Mouse (Mus musculus): Measurements from ENCODE around the gene Dbi.

Dbi gene

DNA sequence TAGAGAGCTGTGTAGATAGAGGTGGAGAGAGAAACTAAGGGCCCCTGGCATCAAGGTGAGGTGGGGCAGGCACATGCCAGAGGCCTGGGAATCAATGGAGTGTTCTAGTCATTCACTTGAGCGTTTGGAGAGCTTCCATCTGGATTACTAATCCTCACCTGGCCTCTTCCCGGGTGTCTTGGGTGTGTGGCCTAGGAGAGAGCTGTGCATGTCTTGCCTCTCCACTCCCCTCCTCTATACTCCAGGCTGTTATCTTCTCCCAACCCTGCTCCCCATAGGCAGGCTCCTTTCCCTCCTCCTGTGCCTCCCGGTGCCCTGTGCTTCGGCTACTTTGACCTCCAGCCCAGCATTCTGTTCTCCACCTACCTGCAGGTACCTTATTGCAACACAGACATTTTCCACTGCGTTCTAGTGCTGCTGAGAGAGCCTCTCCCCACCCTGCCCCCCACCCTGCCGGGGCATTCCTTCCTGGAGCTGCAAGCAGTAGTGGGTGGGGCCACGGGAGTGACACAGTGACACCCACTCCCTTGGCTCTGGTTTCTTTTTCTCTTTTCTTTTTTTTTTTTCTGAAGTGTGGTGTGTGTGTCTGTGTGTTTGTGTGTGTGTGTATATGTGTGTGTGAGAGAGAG lies 37.8 kb downstream of the Dbi start:
- DNase-seq = no peak

DNA sequence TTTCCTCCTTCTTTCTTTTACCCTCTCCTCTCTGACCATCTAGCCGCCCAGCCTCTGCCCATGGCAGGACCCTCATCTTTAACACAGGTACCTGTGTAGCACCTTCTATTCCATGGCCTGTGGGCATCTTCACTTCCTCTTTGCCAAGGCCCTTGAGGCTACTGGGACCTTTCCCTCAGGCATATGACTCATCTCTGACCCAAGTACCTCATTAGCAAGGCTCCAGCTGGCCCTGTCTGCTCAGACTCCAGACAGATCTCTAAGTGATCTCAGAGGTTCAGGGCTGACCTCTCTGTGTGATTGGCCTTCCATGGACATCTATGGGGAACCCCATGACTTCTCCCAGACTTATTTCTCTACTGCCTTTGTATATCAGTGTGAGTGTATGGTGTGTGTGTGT lies 40.2 kb downstream of the Dbi start:
- no peak for DNase-seq

DNA sequence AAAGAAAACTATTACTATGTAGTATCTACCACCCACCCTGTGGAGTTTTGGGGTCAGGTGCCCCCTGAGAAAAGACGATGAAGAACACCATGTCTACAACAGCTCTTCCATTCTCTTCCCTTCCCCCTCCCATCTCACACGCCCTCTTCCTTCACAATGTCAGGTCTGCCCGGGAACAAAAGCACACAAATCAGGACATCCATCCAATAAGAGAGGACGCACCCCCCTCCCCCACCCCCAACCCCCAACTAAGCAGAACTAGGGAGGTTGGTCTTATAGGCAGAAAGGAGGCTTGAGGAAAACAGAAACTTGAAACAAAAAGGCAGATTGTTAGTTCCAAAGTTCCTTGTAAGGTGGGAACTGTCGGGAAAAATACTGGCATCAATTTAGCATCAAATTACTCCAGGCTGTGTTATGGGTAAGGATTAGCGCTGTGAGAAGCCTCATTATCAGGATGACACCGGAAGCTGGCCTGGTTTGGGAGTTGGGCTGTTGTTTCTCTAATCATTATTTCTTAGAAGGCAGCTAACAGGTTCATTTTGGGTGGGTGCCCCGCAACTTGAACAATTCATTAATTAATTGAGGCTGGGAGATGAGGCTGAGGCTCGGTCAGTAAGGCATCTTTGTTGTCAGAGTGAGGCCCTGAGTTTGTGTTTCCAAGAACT lies 43.0 kb downstream of the Dbi start:
- DNase-seq = no peak

DNA sequence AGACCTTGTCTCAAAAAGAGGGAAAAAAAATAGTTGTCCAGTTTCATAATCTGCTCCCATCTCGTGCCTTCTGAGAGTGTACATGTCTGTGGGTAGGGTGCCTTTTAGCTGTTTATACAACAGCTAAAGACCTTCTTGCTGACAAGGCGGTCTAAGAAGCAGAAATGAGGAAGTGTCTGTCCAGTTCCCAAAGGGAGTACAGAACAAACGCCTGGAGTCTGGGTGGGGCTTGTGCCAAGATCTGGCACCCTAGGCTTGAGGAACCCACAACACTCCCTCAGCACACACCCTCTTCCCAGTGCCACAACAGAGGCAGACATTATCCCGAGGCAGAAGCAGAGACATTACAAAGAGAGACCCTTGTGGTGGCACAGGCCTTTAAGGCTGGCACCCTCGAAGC lies 45.4 kb downstream of the Dbi start:
- no peak for DNase-seq

DNA sequence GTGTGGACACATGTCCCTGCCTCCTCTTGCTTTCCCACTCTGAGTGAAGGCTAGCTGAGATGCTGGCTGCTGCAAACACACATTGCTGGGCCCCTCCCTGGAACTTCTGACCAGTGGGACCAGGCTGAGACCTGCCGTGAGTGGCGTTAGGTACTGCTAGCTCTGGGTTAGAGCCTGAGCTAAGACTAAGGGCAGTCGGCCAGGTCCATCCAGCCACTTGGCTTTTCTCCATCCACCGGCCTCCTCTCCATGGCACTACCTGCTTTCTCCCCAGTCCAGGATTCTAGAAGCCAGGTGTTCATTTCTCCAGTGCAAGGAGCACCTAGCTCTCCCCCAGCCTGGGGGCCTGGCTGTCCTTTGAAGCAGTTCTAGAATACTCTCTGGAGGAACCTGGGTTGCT lies 45.9 kb downstream of the Dbi start:
- DNase-seq = peak; percentile 63 to 67

DNA sequence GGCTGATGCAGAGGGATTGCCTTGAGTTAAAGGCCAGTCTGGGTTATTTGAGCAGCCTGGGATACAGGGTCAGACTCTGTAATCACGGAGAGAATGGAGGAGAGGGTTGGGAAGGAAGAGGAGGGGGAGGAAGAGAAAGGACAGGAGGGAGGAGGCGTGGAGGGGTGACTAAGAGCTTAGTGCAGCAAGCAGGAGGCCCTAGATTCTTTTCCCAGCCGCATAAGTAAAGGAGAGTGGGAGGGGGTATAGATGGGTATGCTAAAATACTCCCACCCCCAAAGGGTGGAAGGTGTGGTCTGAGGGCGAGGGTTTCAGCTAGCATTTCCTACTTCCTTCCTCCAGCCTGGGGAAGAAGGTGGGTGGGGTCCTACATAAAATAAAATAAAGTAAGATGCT lies 46.6 kb downstream of the Dbi start:
- DNase-seq = no peak

DNA sequence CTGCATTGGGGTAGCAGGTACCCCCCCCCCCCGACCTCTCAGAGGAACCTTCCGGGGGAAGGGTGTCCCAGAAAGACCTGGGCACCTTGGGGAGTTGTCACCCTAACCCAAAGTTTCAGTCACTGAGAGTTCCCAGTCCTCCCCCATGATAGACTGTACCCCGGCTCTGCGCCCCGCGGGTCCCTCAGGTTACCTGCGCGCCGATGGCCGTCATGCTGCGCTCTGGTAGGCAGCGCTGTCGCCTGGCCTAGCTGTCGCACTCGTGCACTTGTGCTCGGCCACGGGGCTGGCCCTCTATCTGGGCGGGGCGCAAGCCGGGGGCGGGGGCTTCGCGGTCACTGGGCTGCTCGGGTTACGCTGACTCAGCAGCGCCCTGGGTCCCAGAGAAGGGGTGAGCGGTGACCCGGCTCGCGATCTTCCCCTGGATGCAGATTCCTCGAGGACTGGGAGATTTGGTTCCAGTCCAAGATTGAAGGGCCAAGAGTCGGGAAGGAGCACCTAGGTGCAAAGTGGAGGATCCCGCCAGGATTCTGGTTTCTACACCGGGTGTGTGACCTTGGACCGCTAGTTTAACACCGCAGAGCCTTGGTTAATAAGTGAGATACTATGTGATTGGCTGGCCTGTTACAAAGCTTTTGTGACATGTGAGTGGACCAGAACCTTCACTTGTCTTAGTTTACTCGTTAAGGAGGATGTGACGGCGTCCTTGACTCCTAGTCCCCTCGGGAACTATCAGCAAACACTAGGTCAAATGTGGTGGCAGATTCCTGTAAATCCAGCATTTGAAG lies 47.2 kb downstream of the Dbi start, which contains the start of gene Tmem37:
Gene Tmem37 (minus strand): TSS at position 556 of the 788 bp plus-strand sequence.
- peak; percentile 47 to 68 for DNase-seq

DNA sequence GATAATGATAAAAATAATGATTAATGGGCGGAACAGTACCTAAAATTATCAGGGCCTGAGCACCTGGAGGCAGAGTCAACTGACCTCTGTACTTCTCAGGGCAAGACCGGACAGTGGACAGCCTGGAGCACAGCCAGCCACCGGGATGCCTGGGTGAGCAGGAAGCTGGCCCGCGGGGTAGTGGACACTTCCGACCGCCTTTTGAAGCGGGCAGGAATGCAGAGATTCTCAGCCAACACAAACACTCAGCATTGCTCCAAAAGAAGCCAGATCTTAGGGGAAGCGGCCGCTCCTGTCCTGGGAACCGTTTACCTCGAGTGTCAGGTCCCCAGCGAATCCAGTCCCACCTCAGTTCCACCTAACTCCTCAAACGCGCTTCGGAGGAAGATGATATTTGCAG lies 48.0 kb downstream of the Dbi start:
- DNase-seq = peak; percentile 57 to 61

DNA sequence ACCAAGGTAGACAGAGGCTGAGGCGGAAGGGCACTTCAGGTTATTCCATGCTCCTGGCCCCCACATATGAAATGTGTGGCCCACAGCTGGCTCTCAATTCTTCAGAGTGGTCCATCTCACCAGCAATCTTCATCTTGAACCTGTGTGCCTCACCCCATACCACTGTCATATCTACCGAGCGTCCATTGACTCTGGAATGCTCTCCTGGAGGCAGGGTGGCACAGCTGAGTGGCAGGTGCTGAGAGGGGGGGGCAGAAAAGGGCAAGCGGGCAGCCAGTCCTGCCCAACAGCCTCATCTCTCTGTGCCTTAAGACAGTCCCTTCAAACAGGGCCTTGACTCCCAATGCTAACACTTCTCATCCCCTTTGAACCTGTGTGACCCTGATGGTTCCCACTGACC lies 49.7 kb downstream of the Dbi start:
- DNase-seq = no peak

DNA sequence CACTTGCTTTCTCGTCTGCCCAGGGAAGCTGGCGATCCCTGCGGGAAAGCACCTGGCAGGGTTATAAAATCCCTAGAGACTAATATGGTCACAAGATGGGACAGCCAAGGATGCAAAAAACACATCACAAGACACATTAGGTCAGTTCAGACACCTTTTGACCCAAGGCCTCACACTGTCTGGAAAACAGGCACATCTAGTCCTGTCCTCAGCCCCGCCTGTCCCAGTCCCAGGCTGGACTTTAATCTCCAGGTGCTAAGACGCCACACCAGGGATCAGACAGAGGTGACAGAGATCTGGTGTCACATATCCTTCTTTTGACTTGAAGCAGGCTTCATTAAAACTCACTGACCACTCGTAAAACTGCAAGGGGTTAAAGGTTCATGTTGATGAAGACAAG lies 50.7 kb downstream of the Dbi start:
- DNase-seq = no peak

DNA sequence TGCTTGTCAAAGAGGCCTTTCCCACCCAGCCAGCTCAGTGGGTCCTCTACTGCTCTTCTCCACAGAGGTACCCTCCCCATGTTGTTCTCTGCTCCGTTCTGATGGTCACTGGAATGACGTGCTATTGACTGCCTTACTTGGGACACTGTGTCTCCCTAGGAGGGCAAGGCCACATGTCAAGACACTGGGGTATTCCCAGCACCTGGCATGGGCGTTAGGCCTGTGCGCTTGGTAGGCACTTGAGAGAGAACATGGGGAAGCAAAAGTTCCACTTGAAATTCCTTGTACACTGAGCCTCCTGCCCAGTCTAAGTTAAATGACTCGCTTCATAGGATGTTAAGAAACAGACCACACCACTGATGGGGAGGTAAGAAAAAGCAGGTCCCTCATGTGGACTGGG lies 51.8 kb downstream of the Dbi start:
- no peak for DNase-seq

DNA sequence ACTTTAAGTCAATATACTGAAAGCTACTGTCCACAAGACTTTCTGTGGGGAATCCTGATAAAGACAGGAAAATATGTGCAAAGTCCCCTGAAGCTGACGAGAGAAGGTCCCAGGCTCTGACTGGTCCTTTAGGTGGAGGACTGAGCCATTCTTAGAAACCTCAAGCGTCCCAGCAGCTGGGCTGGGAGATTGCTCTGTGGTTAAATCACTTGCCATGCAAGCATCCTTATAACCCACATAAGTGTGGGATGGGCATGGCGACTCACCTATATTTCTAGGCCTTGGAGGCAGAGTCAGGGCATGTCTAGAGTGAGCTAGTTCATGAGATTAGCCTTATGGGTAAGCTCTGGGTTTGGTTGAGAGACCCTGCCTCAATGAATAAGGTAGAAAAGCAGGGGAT lies 54.3 kb downstream of the Dbi start:
- no peak for DNase-seq

DNA sequence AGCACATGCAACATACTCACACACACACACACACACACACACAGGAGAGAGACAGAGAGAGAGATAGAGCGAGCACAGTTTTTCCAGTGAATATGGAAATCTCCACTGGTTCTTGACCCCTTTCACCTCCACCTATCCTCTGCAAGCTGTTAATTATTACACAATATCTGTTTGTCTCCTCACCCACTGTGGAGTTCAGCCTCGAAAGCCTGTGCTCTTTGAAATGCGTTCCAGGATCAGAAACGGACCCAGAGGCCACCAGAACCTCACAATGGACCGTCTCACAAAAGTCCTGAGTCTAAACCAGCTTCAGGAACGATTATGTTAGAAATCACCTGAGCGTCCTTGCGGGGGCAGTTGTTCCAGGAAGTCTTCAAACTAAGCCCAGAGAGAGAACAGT lies 54.7 kb downstream of the Dbi start:
- no peak for DNase-seq

DNA sequence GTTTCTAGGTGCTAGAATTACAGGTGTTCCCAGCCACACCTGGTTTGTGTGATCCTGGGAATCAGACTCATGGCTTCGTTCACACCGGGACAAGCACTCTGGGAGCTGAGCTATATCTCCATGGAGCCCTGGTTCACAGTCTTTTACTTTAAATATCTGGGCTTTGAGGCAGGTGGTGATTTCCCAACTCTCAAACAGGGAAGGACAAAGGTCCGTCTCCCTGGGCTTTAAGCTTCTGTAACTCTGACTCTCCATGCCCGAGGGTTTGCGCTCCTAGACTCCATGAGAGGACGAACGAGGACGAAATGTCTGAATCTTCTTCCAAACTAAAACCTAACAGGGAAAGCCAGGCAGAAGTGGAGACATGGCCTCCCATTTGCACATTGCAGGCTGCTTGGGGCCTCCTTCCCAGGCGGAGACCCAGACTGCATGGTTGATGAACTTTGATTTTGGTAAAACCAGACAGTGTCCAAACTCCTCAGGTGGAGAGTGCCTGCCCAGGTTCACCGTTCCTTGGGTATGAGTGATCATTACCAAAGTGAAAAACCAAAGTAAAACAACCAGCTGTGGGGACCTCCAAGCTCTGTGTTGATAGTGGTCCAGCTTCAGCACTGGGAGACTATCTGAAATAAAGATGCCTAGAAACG lies 56.7 kb downstream of the Dbi start:
- DNase-seq = no peak
